Mouse (Mus musculus) limb, embryonic 14.5 days (tissue): Measurements from ENCODE around the gene Ugp2. TPM values are rescaled to one million over a fixed set of nuclear protein-coding genes. Genes with fewer than 3 reads are reported as not detected.
"Not testable (repeated sequence)": the region's sequence is repeated elsewhere in the genome, so short reads cannot be mapped to it uniquely, and the experiment has no call there.

Experiments used
- ATAC-seq: fragments of 200-750 bp; cut with Nextera tagmentation; 2 replicates; pipeline ENCODE4 v1.8.0; 2017; ENCODE audit warnings: low read depth, moderate number of reproducible peaks, moderate TSS enrichment; ENCODE audit not compliant: low FRiP score
- DNase-seq: peaks from one replicate; pipeline ENCODE4 v3.0.0-alpha.2; 2015; ENCODE audit warnings: low spot score
- H3K27ac ChIP-seq: fragments of 300-500 bp; sonication (generic); replicated peaks from 2 replicates; pipeline ENCODE4 v1.5.1; 2014; ENCODE audit warnings: low read depth, mild to moderate bottlenecking, low read length, moderate library complexity, mixed read lengths
- H3K27me3 ChIP-seq: fragments of 300-500 bp; sonication (generic); 2 replicates; pipeline ENCODE4 v1.6.1; 2014; ENCODE audit warnings: low read length, mixed read lengths; ENCODE audit not compliant: control insufficient read depth, insufficient read depth
- H3K36me3 ChIP-seq: fragments of 300-500 bp; sonication (generic); 2 replicates; pipeline ENCODE4 v1.6.1; 2014; ENCODE audit warnings: mild to moderate bottlenecking, low read length, moderate library complexity, mixed read lengths; ENCODE audit not compliant: control insufficient read depth, insufficient read depth
- H3K4me1 ChIP-seq: fragments of 300-500 bp; sonication (generic); 2 replicates; pipeline ENCODE4 v1.6.1; 2014; ENCODE audit warnings: antibody characterized with exemption, low read length, mixed read lengths; ENCODE audit not compliant: control insufficient read depth, insufficient read depth
- H3K4me2 ChIP-seq: fragments of 300-500 bp; sonication (generic); replicated peaks from 2 replicates; pipeline ENCODE4 v1.6.1; 2014; ENCODE audit warnings: low read depth, mild to moderate bottlenecking, low read length, moderate library complexity; ENCODE audit not compliant: severe bottlenecking
- H3K4me3 ChIP-seq: fragments of 300-500 bp; sonication (generic); replicated peaks from 2 replicates; pipeline ENCODE4 v1.5.1; 2014; ENCODE audit warnings: low read length
- H3K9ac ChIP-seq: fragments of 300-500 bp; sonication (generic); 2 replicates; pipeline ENCODE4 v1.6.1; 2014; ENCODE audit warnings: mild to moderate bottlenecking, low read depth, low read length, moderate library complexity; ENCODE audit not compliant: severe bottlenecking
- H3K9me3 ChIP-seq: fragments of 300-500 bp; sonication (generic); 2 replicates; pipeline ENCODE4 v1.6.1; 2016; ENCODE audit warnings: low read length; ENCODE audit not compliant: control insufficient read depth
- POLR2A ChIP-seq: fragments of 200-500 bp; IDR thresholded peaks from 2 replicates; pipeline ENCODE4 v1.8.0; 2012; ENCODE audit warnings: inconsistent platforms, mild to moderate bottlenecking, moderate library complexity, borderline replicate concordance; ENCODE audit not compliant: insufficient read depth, insufficient read length; ENCODE audit errors: extremely low read depth
- WGBS: fragments of 180-500 bp; shearing (Covaris S2); extraction: QIAGEN DNeasy Blood & Tissue Kit; methylation state at CpG from one replicate; pipeline ENCODE4 v1.1.7; 2014; 5-methylcytosine and 5-hydroxymethylcytosine counted together
- microRNA counts: library from miRNA; unstranded; fragments of <30 nt; microRNA quantifications from one replicate; lab custom pipeline; 2016
- microRNA-seq: library from miRNA; unstranded; fragments of <30 nt; microRNA quantifications from one replicate; pipeline ENCODE4, GENCODE M21; 2016
- polyA plus RNA-seq, 2 experiments: library from polyadenylated mRNA; depleted of rRNA in 1 of 2; stranded (reverse) in 1 of 2; unstranded in 1 of 2; fragments of >200 nt; fragmentation: Nextera tagmentation in 1 of 2; extraction: Ambion mirVana in 1 of 2; gene quantifications; 2 replicates each; pipeline versions ENCODE4 v1.2.1 to v1.2.3; 2012 to 2014

The Ugp2 gene
- polyA plus RNA-seq, 2 experiments: 53.3 to 104 TPM

DNA sequence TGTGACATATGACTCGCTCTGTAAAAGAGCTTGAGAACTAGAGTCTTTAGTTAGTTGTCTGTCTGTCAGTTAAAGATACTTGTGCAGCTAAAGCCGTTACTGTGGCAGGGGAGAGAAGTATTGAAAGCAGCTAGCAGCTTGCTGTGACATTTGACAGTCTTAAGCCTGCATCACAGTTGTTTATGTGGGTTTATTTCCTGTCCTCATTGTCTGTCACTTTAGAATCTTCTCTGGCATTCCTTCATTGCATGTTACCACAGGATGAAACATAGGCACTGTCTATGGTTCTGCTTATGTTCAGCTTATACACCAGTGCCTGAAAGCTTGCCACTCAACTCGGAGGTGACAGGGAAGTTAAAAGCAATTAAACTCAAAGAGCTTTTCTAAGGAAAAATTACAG, 67.4 kb downstream of the Ugp2 start:
- WGBS: 73% methylated on average over 3 of the region's 3 CpGs
- H3K4me3 ChIP-seq: no peak overlapping the region
- H3K9me3 ChIP-seq: no peaks in the 10 kb centered on the region
- no peak for TF ChIP-seq POLR2A
- no peak overlapping the region for H3K27ac ChIP-seq
- ATAC-seq (no peak), DNase-seq (no peak)
- H3K4me2 ChIP-seq: no peak overlapping the region
- H3K4me1 ChIP-seq: no peaks in the 10 kb centered on the region
- no peak overlapping the region for H3K9ac ChIP-seq
- H3K36me3 ChIP-seq: peaks cover 50% of the 10 kb centered on the region
- H3K27me3 ChIP-seq: no peaks in the 10 kb centered on the region

GRCm38 (mm10) chr11:21295486-21295885, 75.5 kb downstream of the Ugp2 start:
- no peak overlapping the region for H3K27ac ChIP-seq
- ATAC-seq (no peak), DNase-seq (no peak)
- WGBS: 95% methylated on average over 5 of the region's 5 CpGs
- peaks cover 23% of the 10 kb centered on the region for H3K36me3 ChIP-seq
- H3K9me3 ChIP-seq: no peaks in the 10 kb centered on the region
- no peak overlapping the region for H3K9ac ChIP-seq
- no peak overlapping the region for H3K4me2 ChIP-seq
- no peak for TF ChIP-seq POLR2A
- H3K4me3 ChIP-seq: no peak overlapping the region
- H3K4me1 ChIP-seq: no peaks in the 10 kb centered on the region
- no peaks in the 10 kb centered on the region for H3K27me3 ChIP-seq

- 96% methylated on average over 2 of the region's 2 CpGs for WGBS
- DNase-seq, H3K36me3 ChIP-seq, H3K4me1 ChIP-seq, H3K9me3 ChIP-seq, H3K4me3 ChIP-seq, H3K4me2 ChIP-seq, H3K27ac ChIP-seq, ATAC-seq, H3K9ac ChIP-seq, H3K27me3 ChIP-seq: not testable (repeated sequence)
These were observed 82.8 kb downstream of the Ugp2 start for GRCm38 (mm10) chr11:21288153-21288552.

DNA sequence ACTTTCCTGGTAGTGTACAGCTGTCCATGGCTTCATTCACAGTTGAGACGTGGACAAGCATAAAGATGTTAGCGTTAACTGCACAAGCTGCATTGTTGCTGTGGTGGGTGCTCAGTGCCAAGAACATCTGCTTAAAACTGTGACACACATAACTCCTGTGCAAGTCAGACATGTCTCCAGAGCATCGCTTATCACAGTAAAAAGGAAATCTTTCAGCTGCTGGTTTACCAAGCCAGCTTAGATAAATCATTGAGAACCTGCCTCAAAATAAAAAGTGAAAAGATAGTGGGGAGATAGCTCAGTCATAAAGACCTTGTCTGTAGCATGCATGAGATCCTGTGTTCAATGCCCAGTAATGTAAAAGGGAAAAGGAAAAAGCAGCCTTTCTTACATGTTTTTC, 84.6 kb downstream of the Ugp2 start:
- no peak overlapping the region for H3K27ac ChIP-seq
- DNase-seq (no peak), ATAC-seq (no peak)
- H3K27me3 ChIP-seq: no peaks in the 10 kb centered on the region
- 86% methylated on average over 3 of the region's 3 CpGs for WGBS
- H3K4me2 ChIP-seq: no peak overlapping the region
- TF ChIP-seq POLR2A: no peak
- no peak overlapping the region for H3K9ac ChIP-seq
- no peaks in the 10 kb centered on the region for H3K4me1 ChIP-seq
- no peak overlapping the region for H3K4me3 ChIP-seq
- H3K36me3 ChIP-seq: peaks cover 4% of the 10 kb centered on the region; the same call in 1 of the 2 replicates
- H3K9me3 ChIP-seq: no peaks in the 10 kb centered on the region

DNA sequence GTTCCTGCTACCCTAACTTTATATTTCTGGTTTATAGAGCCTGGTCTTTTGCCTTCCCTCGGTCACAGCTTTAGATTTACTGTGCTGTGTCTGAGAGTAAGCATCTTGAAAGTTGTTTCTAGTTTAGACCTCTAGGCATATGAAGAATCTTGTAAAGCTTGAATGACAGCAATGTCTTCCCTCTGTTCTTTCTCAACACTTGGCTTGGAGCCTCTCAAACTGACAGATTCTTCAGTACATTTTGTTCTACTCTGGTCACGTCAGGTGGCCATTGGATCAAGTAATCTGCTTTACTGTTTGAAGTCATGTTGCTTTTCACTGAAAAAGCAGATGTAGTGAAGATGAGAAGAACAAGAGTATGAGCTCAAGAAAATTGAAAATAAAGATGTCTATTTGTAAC, 94.8 kb downstream of the Ugp2 start:
- Histone ChIP-seq H3K4me2 (no peak overlapping the region), H3K4me1 (no peaks in the 10 kb centered on the region), H3K27me3 (no peaks in the 10 kb centered on the region), H3K27ac (no peak overlapping the region), H3K9me3 (no peaks in the 10 kb centered on the region), H3K4me3 (no peak overlapping the region), H3K9ac (no peak overlapping the region), H3K36me3 (peaks cover 21% of the 10 kb centered on the region)
- TF ChIP-seq POLR2A: no peak
- ATAC-seq (no peak), DNase-seq (no peak)
- whole genome bisulfite sequencing: 78% methylated on average over 2 of the region's 2 CpGs

MicroRNAs encoded within 50 kb of the gene (microRNA counts, 519-probe panel; counts per million panel counts)
- not detected for microRNA mmu-miR-1933-3p (lab: Ali Mortazavi, UCI)
- not detected for microRNA mmu-miR-1933-5p (lab: Ali Mortazavi, UCI)

Small RNAs within 50 kb of the gene (microRNA-seq; reads per million reads assigned to microRNA genes)
- gene Mir1933: 0.69 reads per million

Other genes with a start within 250 kb of the Ugp2 start
- gene Vps54, start 131.9 kb downstream of the Ugp2 start, polyA plus RNA-seq (2012; rRNA removed): 28.6 and 30.8 TPM in 2 replicates
- 15.3 and 18.6 TPM in 2 replicates for gene Vps54, start 131.9 kb downstream of the Ugp2 start, polyA plus RNA-seq (2014; fragmentation: Nextera tagmentation; extraction: Ambion mirVana)
- gene Wdpcp, start 201.0 kb upstream of the Ugp2 start, polyA plus RNA-seq (2012; rRNA removed): 5.9 and 8.1 TPM in 2 replicates
- 5.4 and 8.9 TPM in 2 replicates for gene Wdpcp, start 201.0 kb upstream of the Ugp2 start, polyA plus RNA-seq (2014; fragmentation: Nextera tagmentation; extraction: Ambion mirVana)
- 134 and 208 TPM in 2 replicates for gene Mdh1, start 201.2 kb upstream of the Ugp2 start, polyA plus RNA-seq (2012; rRNA removed)
- gene Mdh1, start 201.2 kb upstream of the Ugp2 start, polyA plus RNA-seq (2014; fragmentation: Nextera tagmentation; extraction: Ambion mirVana): 363 and 381 TPM in 2 replicates